Mouse (Mus musculus) adrenal gland, adult (tissue): ENCODE measurements at regions not wholly inside any gene's neighbourhood (a gene's known extent, or its start where the extent isn't known, plus 50 kb on each side); places are given as distances from the start of the nearest gene placed in this dataset.
A peak's percentile ranks its signal among the peaks of the same experiment; 100 is the strongest.

ENCODE experiments used
- DNase-seq, 2 experiments: peaks; one replicate each; pipeline ENCODE4 v3.0.0; 2022 to 2023; ENCODE audit warnings: low spot score in 1 of 2; ENCODE audit not compliant: inconsistent age in 2 of 2

DNA sequence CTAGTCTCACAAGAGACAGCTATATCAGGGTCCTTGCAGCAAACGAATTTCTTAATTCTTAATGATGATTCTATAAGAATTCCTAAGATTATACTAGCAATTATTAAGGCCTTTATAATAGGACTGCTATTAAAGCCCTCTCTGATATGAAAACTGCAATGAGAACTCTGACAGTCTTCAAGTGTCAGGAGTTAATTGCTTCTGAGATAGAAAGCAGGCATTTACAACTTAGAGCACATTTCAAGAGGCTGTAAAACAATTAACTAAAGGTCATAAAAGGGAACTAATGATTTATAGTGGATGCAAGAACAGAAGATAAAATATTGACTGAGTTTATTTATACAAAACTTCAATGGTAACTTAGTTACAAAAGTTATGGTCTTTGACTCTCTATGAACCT, 84.9 kb upstream of the Phlpp1 start:
- DNase-seq: no peak

DNA sequence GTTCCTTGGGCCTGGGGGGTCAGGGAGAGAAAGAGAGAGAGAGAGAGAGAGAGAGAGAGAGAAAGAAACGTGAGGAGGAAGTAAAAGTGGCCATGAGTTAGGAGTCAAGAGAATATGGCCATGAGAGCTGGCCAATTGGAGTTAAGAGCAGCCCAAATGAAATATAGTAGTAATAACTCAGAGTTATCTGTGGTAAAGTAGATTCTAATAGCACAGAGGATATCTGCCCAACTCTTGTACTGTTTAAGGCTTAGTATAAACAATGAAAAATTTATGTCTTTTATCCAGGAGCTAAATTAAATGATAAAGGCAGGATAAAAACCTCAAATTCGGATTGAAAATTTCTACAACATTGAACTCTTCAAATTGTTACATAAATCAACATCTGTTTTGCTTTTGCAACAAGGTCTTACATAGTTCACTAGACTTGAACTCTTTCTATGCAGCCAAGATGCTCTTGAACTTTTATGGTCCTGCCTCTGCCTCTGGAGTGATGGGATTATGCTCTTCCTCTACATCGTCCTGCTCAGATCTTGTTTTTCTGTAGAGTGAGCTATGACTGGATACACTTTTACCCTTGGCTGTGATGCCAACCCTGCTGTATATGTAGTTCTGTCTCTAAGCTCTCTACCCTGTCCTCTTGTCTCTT, 78.5 kb upstream of the Phlpp1 start:
- DNase-seq: no peak

DNA sequence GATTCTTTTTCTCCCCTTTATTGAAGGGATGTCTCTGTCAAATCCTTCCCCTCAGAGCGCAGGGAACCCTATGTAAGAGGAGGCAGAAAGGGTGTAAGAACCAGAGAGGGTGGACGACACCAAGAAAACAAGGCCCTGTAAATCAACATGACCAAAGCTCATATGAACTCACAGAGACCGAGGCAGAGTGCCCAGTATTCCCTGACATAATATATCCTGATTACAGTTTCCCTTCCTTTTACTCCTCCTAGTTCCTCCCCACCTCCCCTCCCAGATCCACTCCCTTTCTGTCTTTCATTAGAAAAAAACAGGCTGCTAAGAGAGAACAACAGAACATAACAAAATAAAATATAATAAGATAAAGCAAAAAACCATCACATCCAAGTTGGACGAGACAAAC, 77.7 kb upstream of the Phlpp1 start:
- peak in 1 of 2 experiments; percentile 16 for DNase-seq

DNA sequence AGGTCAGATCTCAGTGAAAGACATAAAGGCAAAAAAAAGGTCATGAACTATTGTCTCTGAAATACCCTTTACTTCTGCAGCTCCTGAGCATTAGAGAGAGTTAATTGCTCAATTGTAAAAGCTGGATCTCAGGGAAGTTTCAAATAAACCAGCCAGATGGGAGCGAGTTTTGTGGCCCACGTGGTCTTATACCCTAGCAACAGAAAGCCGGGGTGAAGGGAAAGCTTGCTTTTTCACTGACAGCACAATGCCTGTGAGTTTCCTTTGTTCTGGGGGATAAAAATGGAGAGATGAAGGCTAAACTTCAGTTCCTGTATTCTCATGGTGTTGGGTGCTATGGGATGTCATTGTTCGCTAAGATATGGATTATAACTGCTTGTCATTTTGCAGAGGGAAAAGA, 75.2 kb upstream of the Phlpp1 start:
- DNase-seq: no peak

DNA sequence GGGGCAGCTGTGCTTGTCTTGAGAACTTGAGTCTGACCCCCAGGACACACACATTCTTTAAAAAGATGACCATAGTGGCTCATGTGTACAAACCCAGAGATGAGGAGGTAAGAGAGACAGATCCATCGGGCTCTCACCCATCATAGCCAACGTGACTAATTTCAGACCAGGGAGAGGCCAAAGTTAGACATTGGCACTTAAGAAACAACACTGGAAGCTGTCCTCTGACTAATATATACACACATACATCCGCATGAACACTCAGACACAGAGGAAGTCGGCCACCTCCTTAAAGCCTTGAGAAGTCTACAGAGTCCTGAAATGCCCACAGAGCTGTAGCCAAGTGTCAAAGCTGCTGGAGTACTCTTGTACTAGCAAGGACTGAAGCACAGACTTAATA, 74.4 kb upstream of the Phlpp1 start:
- no peak for DNase-seq

DNA sequence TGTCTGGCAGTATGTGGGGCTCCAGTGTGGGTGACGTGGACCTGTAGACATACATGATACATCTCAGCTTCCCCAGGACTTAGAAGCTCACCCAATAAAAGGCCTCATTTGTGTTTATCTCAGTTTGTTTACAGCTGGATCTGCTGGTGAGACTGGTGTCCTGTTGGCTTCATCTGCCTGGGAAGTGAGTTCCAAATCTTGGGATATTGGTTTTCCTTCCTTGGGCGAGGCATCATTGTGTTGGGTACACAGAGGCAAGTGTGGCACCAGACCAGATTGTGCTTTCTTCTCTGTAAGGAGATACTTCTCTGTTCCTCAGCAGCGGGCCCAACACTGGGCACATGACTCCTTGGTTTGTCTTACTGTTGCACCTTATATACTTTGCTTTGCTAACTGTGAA, 70.9 kb upstream of the Phlpp1 start:
- no peak for DNase-seq

DNA sequence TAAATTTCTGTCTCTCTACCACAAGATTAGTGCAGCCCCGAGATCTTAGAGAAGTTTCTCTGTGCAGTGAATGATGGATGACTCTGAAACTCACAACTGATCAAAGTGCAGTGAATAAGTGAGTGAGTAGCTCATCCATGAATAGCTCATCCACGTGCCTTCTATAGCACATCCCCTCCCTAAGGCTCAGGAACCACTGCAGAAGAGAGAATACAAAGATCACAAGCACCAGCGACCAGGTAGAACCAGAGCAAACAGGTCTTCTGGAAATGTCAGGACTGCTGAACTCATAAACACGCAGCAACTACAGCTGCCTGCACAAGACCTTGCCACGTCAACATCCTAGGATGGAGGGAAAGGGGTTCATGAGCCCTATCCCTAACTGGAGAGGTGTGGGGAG, 69.0 kb upstream of the Phlpp1 start:
- no peak for DNase-seq

DNA sequence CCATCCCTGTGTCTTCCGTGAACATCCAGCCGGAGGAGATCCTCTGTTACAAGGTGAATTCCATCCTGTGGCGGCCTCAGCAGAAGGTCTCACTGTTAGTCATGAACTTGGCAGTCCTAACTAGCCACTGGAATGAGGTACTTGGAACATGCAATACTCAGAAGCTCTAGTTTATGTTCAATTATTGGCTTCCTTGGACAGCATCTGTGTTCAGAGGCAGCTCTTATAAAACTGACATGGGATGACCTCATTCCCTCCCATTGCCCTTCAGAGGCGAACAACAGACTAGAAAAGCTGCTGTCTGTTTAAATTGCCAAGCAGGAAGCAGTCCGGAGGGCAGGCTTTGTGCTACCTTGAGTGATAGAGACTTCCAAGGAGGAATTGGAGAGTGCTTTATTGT, 62.5 kb upstream of the Phlpp1 start:
- no peak for DNase-seq
